Mouse (Mus musculus) gastrocnemius, adult 8-10 months (tissue): ENCODE results near the gene Gabrr1. TPM values are rescaled to one million over a fixed set of nuclear protein-coding genes. Genes with fewer than 3 reads are reported as not detected.
A peak's percentile ranks its signal among the peaks of the same experiment; 100 is the strongest.
"Not testable (repeated sequence)": the region's sequence is repeated elsewhere in the genome, so short reads cannot be mapped to it uniquely, and the experiment has no call there.

Source experiments
- DNase-seq, 2 experiments: peaks; one replicate each; pipeline ENCODE4 v3.0.0; 2022; ENCODE audit warnings: low spot score in 2 of 2
- total RNA-seq, 4 experiments: library from RNA; stranded (reverse); gene quantifications; 2 replicates each; pipeline ENCODE4 v1.2.4; 2022

Gabrr1 gene
- total RNA-seq: under 1 TPM in 3 of 4 experiments, not detected in 1; 0.13 to 0.31 (median 0.20) TPM

GRCm38 (mm10) chr4:33132221-33132620, at the start of gene Gabrr1:
Gene Gabrr1 (plus strand): TSS chr4:33132521.
- DNase-seq: no peak

- no peak for DNase-seq
These were observed 33.1 kb upstream of the Gabrr1 start for GRCm38 (mm10) chr4:33099118-33099694.

GRCm38 (mm10) chr4:33109720-33110458, 22.4 kb upstream of the Gabrr1 start:
- no peak for DNase-seq

GRCm38 (mm10) chr4:33110845-33111244, 21.5 kb upstream of the Gabrr1 start:
- no peak for DNase-seq

GRCm38 (mm10) chr4:33111358-33111757, 21.0 kb upstream of the Gabrr1 start:
- no peak for DNase-seq

- not testable (repeated sequence) for DNase-seq
These were observed 19.5 kb upstream of the Gabrr1 start for GRCm38 (mm10) chr4:33112866-33113265.

GRCm38 (mm10) chr4:33119118-33119517, 13.2 kb upstream of the Gabrr1 start:
- DNase-seq: peak; percentile 55 to 65

GRCm38 (mm10) chr4:33124493-33124892, 7.8 kb upstream of the Gabrr1 start:
- DNase-seq: no peak

GRCm38 (mm10) chr4:33125409-33126084, 6.8 kb upstream of the Gabrr1 start:
- DNase-seq: peak in 1 of 2 experiments; percentile 13

- no peak for DNase-seq
These were observed 14.5 kb downstream of the Gabrr1 start for GRCm38 (mm10) chr4:33146679-33147291.

GRCm38 (mm10) chr4:33147825-33148224, 15.5 kb downstream of the Gabrr1 start:
- peak; percentile 22 to 31 for DNase-seq

- DNase-seq: no peak
These were observed 16.8 kb downstream of the Gabrr1 start for GRCm38 (mm10) chr4:33149150-33149549.

- no peak for DNase-seq
These were observed 20.0 kb downstream of the Gabrr1 start for GRCm38 (mm10) chr4:33152087-33153038.

- no peak for DNase-seq
These were observed 51.2 kb downstream of the Gabrr1 start for GRCm38 (mm10) chr4:33183477-33183876.

GRCm38 (mm10) chr4:33188164-33188563, 55.8 kb downstream of the Gabrr1 start:
- DNase-seq: peak in 1 of 2 experiments; percentile 13

- DNase-seq: peak; percentile 89 to 92
These were observed 56.7 kb downstream of the Gabrr1 start for GRCm38 (mm10) chr4:33188781-33189734.

- DNase-seq: no peak
These were observed 57.4 kb downstream of the Gabrr1 start, which contains the start of gene Pm20d2 for GRCm38 (mm10) chr4:33189735-33190036. Gene Pm20d2 (minus strand): TSS chr4:33189737.

- DNase-seq: no peak
These were observed 65.8 kb downstream of the Gabrr1 start for GRCm38 (mm10) chr4:33198117-33198516.

- DNase-seq: peak in 1 of 2 experiments; percentile 17
These were observed 72.4 kb downstream of the Gabrr1 start for GRCm38 (mm10) chr4:33204682-33205081.

GRCm38 (mm10) chr4:33207551-33207950, 75.2 kb downstream of the Gabrr1 start:
- no peak for DNase-seq
